Mouse (Mus musculus) cerebellum, adult 9-10 months (tissue): ENCODE measurements around the gene St8sia6.
"Not testable (repeated sequence)": the region's sequence is repeated elsewhere in the genome, so short reads cannot be mapped to it uniquely, and the experiment has no call there.

Experiments used
- DNase-seq: peaks from one replicate; pipeline ENCODE4 v3.0.0; 2022

St8sia6 gene

DNA sequence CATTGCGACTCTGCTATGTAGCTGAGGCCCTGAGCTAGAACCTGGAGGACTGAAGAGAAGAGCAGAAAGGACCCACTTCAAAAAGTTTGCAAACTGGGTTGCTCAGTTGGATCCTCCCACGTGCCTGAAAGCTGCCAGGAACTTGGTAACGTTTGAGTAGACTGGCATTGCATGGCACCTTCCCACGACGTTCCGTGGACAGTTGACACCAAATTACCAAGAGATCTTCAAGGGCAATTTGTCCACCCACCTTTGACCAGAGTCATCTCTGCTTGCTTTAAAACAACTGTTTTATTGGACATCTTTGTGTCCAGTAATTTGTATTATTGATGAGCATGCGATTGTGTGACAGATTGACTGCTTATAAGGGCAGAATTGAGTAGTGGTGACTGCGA lies at the start of gene St8sia6:
Gene St8sia6 (minus strand): TSS at position 96 of the 395 bp plus-strand sequence.
- no peak for DNase-seq

DNA sequence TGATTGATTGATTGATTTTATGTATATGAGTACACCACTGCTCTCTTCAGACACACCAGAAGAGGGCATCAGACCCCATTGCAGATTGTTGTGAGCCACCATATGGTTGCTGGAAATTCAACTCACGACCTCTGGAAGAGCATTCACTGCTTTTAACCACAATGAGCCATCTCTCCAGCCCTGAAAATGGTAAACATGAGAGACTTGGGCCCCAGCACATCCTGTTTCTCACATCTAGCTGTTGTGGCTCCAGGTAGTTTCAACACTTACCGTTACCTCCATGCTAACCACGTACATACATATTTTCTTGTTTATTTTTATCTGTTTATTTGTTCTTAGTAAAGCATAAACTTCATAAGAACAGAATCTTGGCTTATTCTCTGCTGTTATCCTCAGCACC lies 42.4 kb upstream of the St8sia6 start:
- no peak for DNase-seq

DNA sequence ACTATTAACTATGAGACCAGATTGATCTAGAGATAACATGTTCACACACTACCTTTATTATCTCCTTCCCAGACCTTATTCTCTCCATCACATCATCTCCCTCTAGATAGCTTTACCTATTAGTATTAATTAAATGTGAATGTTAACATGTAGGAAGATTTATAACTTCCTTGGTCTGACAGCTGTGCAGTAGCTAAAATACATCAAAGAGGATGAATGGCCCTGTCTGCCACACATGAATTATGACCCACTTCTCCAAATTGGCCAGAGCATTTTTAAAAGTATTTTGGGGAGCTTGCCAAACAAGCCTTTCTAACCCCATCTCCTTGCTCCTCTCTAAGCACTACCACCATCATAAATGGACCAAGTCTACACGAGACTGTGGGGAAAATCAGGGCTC lies 41.1 kb upstream of the St8sia6 start:
- no peak for DNase-seq

DNA sequence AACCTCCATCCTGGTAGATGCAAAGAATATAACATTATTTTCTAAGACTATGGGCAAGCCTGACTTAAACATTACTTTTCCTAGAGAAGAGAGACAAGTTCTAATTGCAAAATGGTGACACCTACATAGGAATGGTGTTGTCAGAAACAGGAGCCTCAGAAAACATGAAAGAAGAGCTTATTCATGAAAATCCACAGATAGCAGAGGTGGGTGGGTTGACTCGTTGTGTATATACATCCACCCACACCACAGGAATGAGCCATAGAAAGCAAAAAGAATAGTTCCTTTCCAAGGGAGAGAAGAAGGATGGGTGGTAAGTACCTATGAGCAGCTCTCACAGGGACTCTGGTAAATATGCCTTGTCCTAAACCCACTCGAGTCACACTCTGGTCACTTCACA lies 22.8 kb upstream of the St8sia6 start:
- DNase-seq: no peak

- no peak for DNase-seq
Observed at GRCm38 (mm10) chr2:13808593-13808992, 14.7 kb upstream of the St8sia6 start.

GRCm38 (mm10) chr2:13808008-13808407 lies 14.1 kb upstream of the St8sia6 start:
- no peak for DNase-seq

DNA sequence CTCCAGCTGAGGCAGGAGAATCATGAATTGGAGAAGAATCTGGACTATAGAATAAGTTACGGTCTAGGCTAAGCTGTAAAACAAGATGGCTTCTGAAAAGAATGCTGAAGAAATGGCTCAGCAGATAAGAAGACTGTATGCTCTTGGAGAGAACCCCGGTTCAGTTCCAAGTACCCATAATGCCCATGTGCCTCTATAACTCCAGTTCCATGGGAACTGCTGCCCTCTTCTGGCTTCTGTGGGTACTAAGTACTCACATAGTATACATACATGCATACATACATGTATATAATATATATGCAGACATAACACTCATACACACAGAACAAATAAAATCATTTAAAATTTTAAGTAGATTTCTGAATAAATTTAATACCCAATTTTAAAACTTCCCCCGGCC lies 12.3 kb upstream of the St8sia6 start:
- DNase-seq: no peak

- no peak for DNase-seq
Observed at GRCm38 (mm10) chr2:13800639-13801038, 6.8 kb upstream of the St8sia6 start.

DNA sequence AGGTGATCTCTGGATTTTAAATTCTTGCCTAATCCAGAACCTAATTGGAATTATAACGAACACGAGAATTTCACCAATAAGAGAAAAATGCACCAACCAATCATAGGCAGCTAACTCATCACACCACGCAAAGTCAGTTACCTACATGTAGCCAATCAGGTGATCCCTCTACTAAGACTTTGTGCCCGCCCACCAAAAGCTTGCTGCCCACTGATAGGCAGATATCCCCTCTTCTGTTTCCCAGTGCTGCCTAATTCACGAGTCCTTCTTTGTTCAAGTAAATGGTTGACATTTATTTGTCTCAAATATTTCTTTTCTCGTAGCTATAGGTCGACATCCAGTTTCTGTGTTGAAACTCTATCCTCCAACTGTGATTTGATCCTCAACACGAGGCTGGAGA lies 582 bp upstream of the St8sia6 start:
- DNase-seq: no peak

GRCm38 (mm10) chr2:13793054-13793968 lies 553 bp downstream of the St8sia6 start:
- no peak for DNase-seq

- DNase-seq: no peak
Observed at GRCm38 (mm10) chr2:13792256-13793005, 1.4 kb downstream of the St8sia6 start.

DNA sequence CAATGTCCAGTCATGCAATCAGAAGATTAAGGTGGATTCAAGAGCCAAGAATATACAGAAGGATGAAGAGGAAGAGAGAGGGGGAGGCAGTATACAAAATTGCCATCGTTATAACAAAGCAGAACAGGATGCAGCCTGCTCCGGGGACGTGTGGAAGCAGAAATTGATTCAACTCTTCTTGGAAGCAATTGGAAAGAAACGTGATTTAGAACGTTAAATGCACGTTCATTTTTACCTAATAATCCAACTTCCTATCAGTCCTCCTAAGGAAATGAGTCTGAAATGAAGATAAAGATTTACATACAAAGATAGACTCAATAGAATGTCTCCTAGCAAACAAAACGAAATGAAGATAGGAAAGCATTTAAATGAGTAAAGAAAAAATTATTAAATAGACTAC lies 2.3 kb downstream of the St8sia6 start:
- DNase-seq: no peak

GRCm38 (mm10) chr2:13789365-13789764 lies 4.5 kb downstream of the St8sia6 start:
- DNase-seq: no peak

GRCm38 (mm10) chr2:13786577-13787168 lies 7.2 kb downstream of the St8sia6 start:
- no peak for DNase-seq

- not testable (repeated sequence) for DNase-seq
Observed at GRCm38 (mm10) chr2:13785992-13786391, 7.9 kb downstream of the St8sia6 start.

DNA sequence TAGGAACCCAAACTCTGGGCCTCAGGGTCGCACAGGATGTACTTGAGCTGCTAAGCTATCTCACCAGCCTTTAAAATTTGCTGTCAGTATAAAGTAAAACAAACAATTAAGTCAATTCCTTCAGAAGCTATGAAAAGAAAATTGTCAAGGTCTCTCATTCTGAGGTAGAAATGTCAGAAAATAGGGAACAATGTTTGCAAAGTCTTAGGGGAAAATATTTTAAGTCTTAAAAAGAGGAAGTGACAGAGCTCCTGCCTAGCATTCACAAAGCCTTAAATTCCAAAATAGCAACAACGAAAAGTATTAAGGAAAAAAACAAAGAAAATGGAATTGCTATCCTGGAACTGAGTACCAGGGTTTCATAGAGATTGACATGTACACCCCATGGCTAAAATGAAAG lies 8.6 kb downstream of the St8sia6 start:
- DNase-seq: no peak

- DNase-seq: no peak
Observed at GRCm38 (mm10) chr2:13784448-13784847, 9.4 kb downstream of the St8sia6 start.

GRCm38 (mm10) chr2:13777032-13777431 lies 16.8 kb downstream of the St8sia6 start:
- no peak for DNase-seq

DNA sequence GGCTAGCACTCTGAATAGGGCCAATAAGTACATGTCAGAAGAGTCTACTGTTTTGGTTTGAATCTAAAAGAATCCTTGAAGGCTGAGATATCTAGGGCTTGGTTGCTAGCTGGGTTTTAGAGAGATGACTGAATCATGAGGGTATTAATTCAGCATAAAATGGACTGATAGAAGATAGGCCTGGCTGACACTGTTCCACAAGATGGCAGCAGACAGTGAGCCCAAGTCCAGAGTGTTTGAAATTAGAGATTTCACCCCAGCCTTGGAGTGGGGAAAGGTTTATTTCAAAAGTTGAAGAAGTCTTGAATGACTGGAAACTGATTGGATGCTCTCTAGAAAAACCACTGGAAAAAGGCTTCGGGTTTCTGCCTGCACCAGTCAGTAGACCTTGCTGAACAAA lies 17.4 kb downstream of the St8sia6 start:
- no peak for DNase-seq

GRCm38 (mm10) chr2:13775056-13775455 lies 18.8 kb downstream of the St8sia6 start:
- no peak for DNase-seq

DNA sequence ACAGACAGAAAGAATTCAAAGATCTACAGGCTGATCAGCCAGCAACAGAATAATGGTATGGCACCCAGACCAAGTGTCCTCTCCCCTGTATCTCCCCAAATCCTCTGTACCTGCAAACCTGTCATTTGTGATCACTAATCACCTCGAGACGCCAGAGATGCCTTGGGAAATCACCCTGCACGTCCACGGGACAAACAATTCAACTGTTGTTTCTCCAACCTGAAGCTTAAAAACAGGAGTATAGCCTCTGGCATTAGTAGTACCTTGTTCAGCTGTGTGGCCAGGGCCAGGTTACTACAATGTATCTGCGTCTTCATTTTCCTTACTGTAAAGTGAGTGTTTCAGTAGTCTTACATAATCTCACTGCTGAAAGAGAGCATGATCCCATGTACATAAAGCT lies 25.3 kb downstream of the St8sia6 start:
- no peak for DNase-seq

DNA sequence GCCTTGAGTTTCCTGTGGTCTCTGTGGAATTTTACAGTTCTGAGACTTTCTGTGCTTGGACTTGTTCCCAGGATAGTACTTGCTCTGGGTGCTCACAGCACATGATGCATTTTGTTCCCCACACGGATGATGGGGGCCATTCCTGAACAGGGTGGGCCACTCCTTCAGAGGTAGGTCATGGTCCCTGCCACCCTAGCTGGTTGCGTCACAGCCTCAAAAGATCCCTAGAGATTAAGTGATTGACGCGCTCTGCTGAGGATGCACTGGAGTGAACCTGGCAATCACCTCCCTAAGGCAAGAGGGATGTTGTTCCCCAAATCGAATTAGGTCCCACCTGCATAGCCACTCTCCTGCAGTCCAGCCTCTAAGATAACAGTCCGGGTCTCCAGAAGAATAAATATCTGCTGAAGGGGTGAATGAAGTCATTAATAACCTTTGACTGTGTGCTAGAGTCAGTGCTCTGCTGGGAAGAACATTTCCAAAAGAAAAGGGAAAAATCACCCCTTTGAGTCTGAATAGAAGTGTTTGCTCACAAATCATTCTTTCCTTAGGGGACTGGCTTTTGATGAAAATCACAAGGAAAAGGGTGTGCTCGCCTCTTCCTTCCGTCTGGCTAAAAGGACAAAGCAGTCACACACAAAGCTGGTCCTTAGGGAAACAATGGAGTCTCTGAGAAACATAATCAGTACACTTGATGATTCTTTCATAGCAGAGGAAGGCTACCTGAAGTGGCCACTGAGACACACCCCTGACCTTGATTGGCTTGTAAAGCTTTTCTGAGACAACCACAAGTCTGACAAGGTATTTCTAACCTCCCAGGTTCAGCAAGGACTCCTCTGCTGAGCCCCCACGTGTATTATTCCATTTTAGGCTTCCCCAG lies 26.1 kb downstream of the St8sia6 start:
- no peak for DNase-seq

GRCm38 (mm10) chr2:13760366-13760765 lies 33.5 kb downstream of the St8sia6 start:
- no peak for DNase-seq
